29 mouse cellular contexts compared by ENCODE assay signal in genomic region chr1:177022751-177023150, GRCm38 (mm10).
DNase-seq lines count a peak whose midpoint lies in the region; ATAC-seq and TF ChIP-seq lines count a peak whose summit lies in the region.
"Had no signal": no experiment of that assay in that cellular context is flagged by ENCODE, and none has a peak within 500 bp of the region (broad histone marks: within the 10 kb centered on the region; RNA-seq: fewer than 3 reads in every experiment).

No protein-coding gene starts in this region.

- ATAC-seq in forebrain, embryonic 11.5 days (replicated peaks; ENCODE audit: low FRiP score): no peak
- no peak for ATAC-seq in forebrain, embryonic 16.5 days
- no peak for ATAC-seq in hindbrain, postnatal 0 days
- ATAC-seq in hindbrain, embryonic 16.5 days: no peak
- ATAC-seq: Patski had no signal

- peak; percentile 38 for DNase-seq in forebrain, embryonic 11.5 days (ENCODE audit: low spot score)
- DNase-seq in hindbrain, postnatal 0 days (ENCODE audit: low spot score): no peak
- no peak for DNase-seq in left cerebral cortex, adult 2 months (ENCODE audit: extremely low spot score in 1 of 2, low spot score in 2 of 2)
- no peak for DNase-seq in left cerebral cortex, adult 11 months (ENCODE audit: low spot score)
- peak; percentile 28 for DNase-seq in thymus, postnatal 14 days
- no peak for DNase-seq in thymus, postnatal 36 days
- DNase-seq: adrenal gland, postnatal 10 days; cerebellum, adult 11 months; cerebellum, adult 9-11 months; gastrocnemius, adult 2 months; gastrocnemius, postnatal 36 days; heart, postnatal 10 days; kidney, adult 11 months; layer of hippocampus, adult 9-11 months; lung, embryonic 14.5 days; lung, postnatal 36 days; right cerebral cortex, postnatal 4 days had no signal

- no peaks in the 10 kb centered on the region for H3K4me1 ChIP-seq in forebrain, embryonic 11.5 days (replicated peaks; ENCODE audit: control insufficient read depth, insufficient read depth, low read length)
- no peaks in the 10 kb centered on the region; the same call in 1 of the 2 replicates for H3K4me1 ChIP-seq in forebrain, embryonic 16.5 days (replicated peaks; ENCODE audit: control insufficient read depth, insufficient read depth, low read length)
- H3K4me1 ChIP-seq in hindbrain, postnatal 0 days (ENCODE audit: insufficient read depth, low read length): no peaks in the 10 kb centered on the region
- no peaks in the 10 kb centered on the region for H3K4me1 ChIP-seq in hindbrain, embryonic 16.5 days (ENCODE audit: control insufficient read depth, insufficient read depth, low read depth, low read length)
- H3K4me1 ChIP-seq: embryonic facial prominence, embryonic 13.5 days; kidney, embryonic 15.5 days; limb, embryonic 15.5 days; neural tube, embryonic 12.5 days had no signal

- H3K27ac ChIP-seq in forebrain, embryonic 11.5 days (ENCODE audit: low read depth, low read length): no peak overlapping the region
- no peak overlapping the region for H3K27ac ChIP-seq in forebrain, embryonic 16.5 days (ENCODE audit: low read length)
- H3K27ac ChIP-seq in hindbrain, postnatal 0 days: no peak overlapping the region
- no peak overlapping the region for H3K27ac ChIP-seq in hindbrain, embryonic 16.5 days (ENCODE audit: low read depth, low read length)
- peak overlapping the region; percentile 15; the same call in 1 of the 2 replicates for H3K27ac ChIP-seq in left cerebral cortex, adult 2 months
- H3K27ac ChIP-seq: embryonic facial prominence, embryonic 13.5 days; forebrain, embryonic 10.5 days; gastrocnemius, adult 2 months; heart, embryonic 13.5 days; kidney, embryonic 15.5 days; limb, embryonic 15.5 days; liver, embryonic 15.5 days; midbrain, embryonic 12.5 days; neural tube, embryonic 12.5 days had no signal

- WGBS in forebrain, embryonic 11.5 days: 84% methylated on average over 3 of the region's 3 CpGs
- WGBS in forebrain, embryonic 16.5 days: 66% methylated on average over 3 of the region's 3 CpGs
- 62% methylated on average over 3 of the region's 3 CpGs for WGBS in hindbrain, postnatal 0 days
- WGBS in hindbrain, embryonic 16.5 days: 66% methylated on average over 3 of the region's 3 CpGs

- no peaks in the 10 kb centered on the region; the same call in 1 of the 2 replicates for H3K36me3 ChIP-seq in forebrain, embryonic 11.5 days (ENCODE audit: control insufficient read depth, insufficient read depth, low read length)
- peaks cover 10% of the 10 kb centered on the region; the same call in 1 of the 2 replicates for H3K36me3 ChIP-seq in forebrain, embryonic 16.5 days (ENCODE audit: control insufficient read depth, insufficient read depth)
- H3K36me3 ChIP-seq in hindbrain, postnatal 0 days (ENCODE audit: insufficient read depth, low read length): peaks cover 23% of the 10 kb centered on the region
- peaks cover 11% of the 10 kb centered on the region; the same call in 1 of the 2 replicates for H3K36me3 ChIP-seq in hindbrain, embryonic 16.5 days (ENCODE audit: control insufficient read depth, insufficient read depth, low read length)
- H3K36me3 ChIP-seq: liver, embryonic 15.5 days had no signal

- H3K4me3 ChIP-seq in forebrain, embryonic 11.5 days (ENCODE audit: low read depth, low read length): no peak overlapping the region
- H3K4me3 ChIP-seq in forebrain, embryonic 16.5 days (replicated peaks; ENCODE audit: low read length): no peak overlapping the region
- H3K4me3 ChIP-seq in hindbrain, postnatal 0 days (ENCODE audit: low read length): no peak overlapping the region
- no peak overlapping the region for H3K4me3 ChIP-seq in hindbrain, embryonic 16.5 days (ENCODE audit: low read length)
- H3K4me3 ChIP-seq in left cerebral cortex, adult 2 months: no peak overlapping the region
- H3K4me3 ChIP-seq: embryonic facial prominence, embryonic 13.5 days; forebrain, embryonic 10.5 days; gastrocnemius, adult 2 months; heart, embryonic 13.5 days; kidney, embryonic 15.5 days; limb, embryonic 15.5 days; liver, embryonic 15.5 days; midbrain, embryonic 12.5 days; myocyte; neural tube, embryonic 12.5 days had no signal

- H3K9ac ChIP-seq in forebrain, embryonic 11.5 days (ENCODE audit: low read length): no peak overlapping the region
- H3K9ac ChIP-seq in forebrain, embryonic 16.5 days (replicated peaks; ENCODE audit: low read depth, low read length): no peak overlapping the region
- no peak overlapping the region for H3K9ac ChIP-seq in hindbrain, postnatal 0 days (replicated peaks; ENCODE audit: low read length)
- H3K9ac ChIP-seq in hindbrain, embryonic 16.5 days (ENCODE audit: low read depth, low read length): no peak overlapping the region
- H3K9ac ChIP-seq: embryonic facial prominence, embryonic 13.5 days; heart, embryonic 13.5 days; kidney, embryonic 15.5 days; limb, embryonic 15.5 days; liver, embryonic 15.5 days; lung, embryonic 14.5 days; midbrain, embryonic 12.5 days; neural tube, embryonic 12.5 days had no signal

- H3K4me2 ChIP-seq in forebrain, embryonic 11.5 days (ENCODE audit: low read depth, low read length, severe bottlenecking): no peak overlapping the region
- H3K4me2 ChIP-seq in forebrain, embryonic 16.5 days (ENCODE audit: low read length): no peak overlapping the region
- no peak overlapping the region for H3K4me2 ChIP-seq in hindbrain, postnatal 0 days (ENCODE audit: low read depth, low read length)
- no peak overlapping the region for H3K4me2 ChIP-seq in hindbrain, embryonic 16.5 days (ENCODE audit: low read length)
- H3K4me2 ChIP-seq: embryonic facial prominence, embryonic 13.5 days; heart, embryonic 13.5 days; kidney, embryonic 15.5 days; limb, embryonic 15.5 days; liver, embryonic 15.5 days; lung, embryonic 14.5 days; midbrain, embryonic 12.5 days; neural tube, embryonic 12.5 days had no signal

- no peaks in the 10 kb centered on the region for H3K27me3 ChIP-seq in forebrain, embryonic 11.5 days (ENCODE audit: control insufficient read depth, insufficient read depth, low read length)
- H3K27me3 ChIP-seq in forebrain, embryonic 16.5 days (replicated peaks; ENCODE audit: control insufficient read depth, insufficient read depth, low read length): no peaks in the 10 kb centered on the region
- no peaks in the 10 kb centered on the region for H3K27me3 ChIP-seq in hindbrain, postnatal 0 days (ENCODE audit: insufficient read depth, low read length)
- H3K27me3 ChIP-seq in hindbrain, embryonic 16.5 days (replicated peaks; ENCODE audit: control insufficient read depth, insufficient read depth, low read length): no peaks in the 10 kb centered on the region
- H3K27me3 ChIP-seq: embryonic facial prominence, embryonic 13.5 days; heart, embryonic 13.5 days; kidney, embryonic 15.5 days; limb, embryonic 15.5 days; liver, embryonic 15.5 days; midbrain, embryonic 12.5 days; neural tube, embryonic 12.5 days; Patski had no signal

- TF ChIP-seq CTCF in hindbrain, postnatal 0 days (IDR thresholded peaks at IDR 0.05; ENCODE audit: low read depth): peak; percentile 15; the same call in 1 of the 2 replicates
- peak; percentile 16 for TF ChIP-seq CTCF in left cerebral cortex, adult 2 months (IDR thresholded peaks at IDR 0.05)

- H3K9me3 ChIP-seq in forebrain, embryonic 11.5 days (ENCODE audit: control insufficient read depth, low read length): no peaks in the 10 kb centered on the region
- no peaks in the 10 kb centered on the region for H3K9me3 ChIP-seq in forebrain, embryonic 16.5 days (ENCODE audit: control insufficient read depth, low read length)
- H3K9me3 ChIP-seq in hindbrain, postnatal 0 days (ENCODE audit: low read length): no peaks in the 10 kb centered on the region
- H3K9me3 ChIP-seq in hindbrain, embryonic 16.5 days (ENCODE audit: control insufficient read depth, low read length): no peaks in the 10 kb centered on the region
- H3K9me3 ChIP-seq: embryonic facial prominence, embryonic 13.5 days; forebrain, embryonic 10.5 days; heart, embryonic 13.5 days; kidney, embryonic 15.5 days; limb, embryonic 15.5 days; liver, embryonic 15.5 days; midbrain, embryonic 12.5 days; neural tube, embryonic 12.5 days had no signal

- intact Hi-C loops in left cerebral cortex, adult 2 months (cut with DNase I): no loop called here

Comparison
In these comparisons a context has a peak if more than half of its experiments do, and no peak if none do; other contexts are left out.
1. DNase-seq: peak in forebrain, embryonic 11.5 days (single experiment) and thymus, postnatal 14 days (single experiment); none in hindbrain, postnatal 0 days (single experiment), left cerebral cortex, adult 2 months (0 of 2), left cerebral cortex, adult 11 months (single experiment) and thymus, postnatal 36 days (0 of 2).